Mouse (Mus musculus): ENCODE data around the gene Dapk2. TPM values are rescaled to one million over a fixed set of nuclear protein-coding genes. Genes with fewer than 3 reads are reported as not detected.
A peak's percentile ranks its signal among the peaks of the same experiment; 100 is the strongest.

Gene Dapk2
- total RNA-seq, 4 experiments from 2014 or later = 1.4 to 2.5 (median 1.6) TPM

GRCm38 (mm10) chr9:66228456-66229151 lies 70.6 kb downstream of the Dapk2 start:
- DNase-seq (ENCODE audit: low spot score in 2 of 2) = no peak

- DNase-seq (ENCODE audit: low spot score in 2 of 2) = no peak
These were observed 73.9 kb downstream of the Dapk2 start for GRCm38 (mm10) chr9:66231820-66232479.

- DNase-seq (ENCODE audit: low spot score in 2 of 2) = no peak
These were observed 78.6 kb downstream of the Dapk2 start for GRCm38 (mm10) chr9:66236615-66237014.

GRCm38 (mm10) chr9:66237742-66238141 lies 79.7 kb downstream of the Dapk2 start:
- no peak for DNase-seq (ENCODE audit: low spot score in 2 of 2)

- no peak for DNase-seq (ENCODE audit: low spot score in 2 of 2)
These were observed 81.2 kb downstream of the Dapk2 start for GRCm38 (mm10) chr9:66239173-66239572.

- DNase-seq (ENCODE audit: low spot score in 2 of 2) = no peak
These were observed 81.7 kb downstream of the Dapk2 start for GRCm38 (mm10) chr9:66239691-66240090.

- no peak for DNase-seq (ENCODE audit: low spot score in 2 of 2)
These were observed 82.5 kb downstream of the Dapk2 start for GRCm38 (mm10) chr9:66240493-66240892.

GRCm38 (mm10) chr9:66240991-66241390 lies 83.0 kb downstream of the Dapk2 start:
- no peak for DNase-seq (ENCODE audit: low spot score in 2 of 2)

GRCm38 (mm10) chr9:66241722-66242121 lies 83.7 kb downstream of the Dapk2 start:
- DNase-seq (ENCODE audit: low spot score in 2 of 2) = no peak

- DNase-seq (ENCODE audit: low spot score in 2 of 2) = no peak
These were observed 85.2 kb downstream of the Dapk2 start for GRCm38 (mm10) chr9:66243240-66243639.

GRCm38 (mm10) chr9:66244079-66244478 lies 86.1 kb downstream of the Dapk2 start:
- DNase-seq (ENCODE audit: low spot score in 2 of 2) = no peak

- DNase-seq (ENCODE audit: low spot score in 2 of 2) = no peak
These were observed 87.7 kb downstream of the Dapk2 start for GRCm38 (mm10) chr9:66245707-66246106.

GRCm38 (mm10) chr9:66249281-66249680 lies 91.3 kb downstream of the Dapk2 start:
- no peak for DNase-seq (ENCODE audit: low spot score in 2 of 2)

GRCm38 (mm10) chr9:66251159-66251691 lies 93.2 kb downstream of the Dapk2 start:
- no peak for DNase-seq (ENCODE audit: low spot score in 2 of 2)

- no peak for DNase-seq (ENCODE audit: low spot score in 2 of 2)
These were observed 103.7 kb downstream of the Dapk2 start for GRCm38 (mm10) chr9:66261741-66262140.

- no peak for DNase-seq (ENCODE audit: low spot score in 2 of 2)
These were observed 105.7 kb downstream of the Dapk2 start for GRCm38 (mm10) chr9:66263701-66264100.

- peak in 1 of 2 experiments; percentile 78 for DNase-seq (ENCODE audit: low spot score in 2 of 2)
These were observed 107.6 kb downstream of the Dapk2 start for GRCm38 (mm10) chr9:66265645-66266044.

- DNase-seq (ENCODE audit: low spot score in 2 of 2) = no peak
These were observed 108.5 kb downstream of the Dapk2 start for GRCm38 (mm10) chr9:66266237-66267170.

- no peak for DNase-seq (ENCODE audit: low spot score in 2 of 2)
These were observed 110.8 kb downstream of the Dapk2 start for GRCm38 (mm10) chr9:66268804-66269203.

- no peak for DNase-seq (ENCODE audit: low spot score in 2 of 2)
These were observed 112.0 kb downstream of the Dapk2 start for GRCm38 (mm10) chr9:66270038-66270437.

- no peak for DNase-seq (ENCODE audit: low spot score in 2 of 2)
These were observed 113.7 kb downstream of the Dapk2 start for GRCm38 (mm10) chr9:66271726-66272125.

- no peak for DNase-seq (ENCODE audit: low spot score in 2 of 2)
These were observed 115.6 kb downstream of the Dapk2 start for GRCm38 (mm10) chr9:66273632-66274031.

Data from left cerebral cortex, adult 8-10 months (tissue).